Mouse (Mus musculus) cortical plate, adult 2 months (tissue): ENCODE measurements at regions not wholly inside any gene's neighbourhood (a gene's known extent, or its start where the extent isn't known, plus 50 kb on each side); places are given as distances from the start of the nearest gene placed in this dataset.

Source experiments
- CTCF ChIP-seq: fragments of 200-500 bp; IDR thresholded peaks from 2 replicates; pipeline ENCODE4 v1.5.1; 2011; ENCODE audit warnings: mild to moderate bottlenecking, control low read depth, low read length; ENCODE audit not compliant: insufficient read depth; ENCODE audit errors: extremely low read depth
- POLR2A ChIP-seq: fragments of 200-500 bp; IDR thresholded peaks from 2 replicates; pipeline ENCODE4 v1.6.1; 2011; ENCODE audit warnings: mild to moderate bottlenecking, low read length, control low read depth; ENCODE audit not compliant: insufficient read depth; ENCODE audit errors: extremely low read depth

GRCm38 (mm10) chr10:37219936-37220335 lies 81.2 kb upstream of the Marcks start:
- TF ChIP-seq POLR2A (no peak), CTCF (no peak)
